Mouse (Mus musculus): ENCODE measurements around the gene Cfap36.

DNA sequence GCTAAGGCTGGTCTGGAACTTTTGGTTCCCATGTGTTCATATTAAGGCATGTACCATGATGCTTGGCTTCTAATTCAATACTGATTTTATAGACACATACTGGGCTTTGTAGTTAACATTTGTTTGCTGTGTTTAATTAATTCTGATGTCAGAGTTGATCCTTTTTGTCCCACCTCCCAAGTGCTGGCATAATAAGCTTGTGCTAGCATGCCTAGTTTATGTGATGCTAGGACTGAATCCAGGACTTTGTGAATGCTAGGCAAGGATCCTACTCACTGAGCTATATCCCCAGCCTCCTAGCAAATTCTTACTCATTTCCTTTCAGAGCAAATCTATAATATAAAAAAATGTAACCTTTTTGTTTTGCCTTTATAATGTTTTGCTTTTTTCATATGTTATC lies 38.8 kb upstream of the Cfap36 start:
- TF ChIP-seq CTCF (IDR thresholded peaks at IDR 0.05): no peak
- no peak for TF ChIP-seq EP300 (IDR thresholded peaks at IDR 0.05)
